Mouse (Mus musculus): Measurements from ENCODE around the gene Zfp942.
A peak's percentile ranks its signal among the peaks of the same experiment; 100 is the strongest.

The Zfp942 gene

GRCm38 (mm10) chr17:21962107-21962907 is at the start of gene Zfp942, which contains the start of gene Zfp943:
Zfp942 (minus strand) TSS chr17:21962464.
Zfp943 (plus strand) TSS chr17:21962552.
- DNase-seq: peak; percentile 71

- DNase-seq: no peak
Measured at GRCm38 (mm10) chr17:21963302-21963701, 1.0 kb upstream of the Zfp942 start.

DNA sequence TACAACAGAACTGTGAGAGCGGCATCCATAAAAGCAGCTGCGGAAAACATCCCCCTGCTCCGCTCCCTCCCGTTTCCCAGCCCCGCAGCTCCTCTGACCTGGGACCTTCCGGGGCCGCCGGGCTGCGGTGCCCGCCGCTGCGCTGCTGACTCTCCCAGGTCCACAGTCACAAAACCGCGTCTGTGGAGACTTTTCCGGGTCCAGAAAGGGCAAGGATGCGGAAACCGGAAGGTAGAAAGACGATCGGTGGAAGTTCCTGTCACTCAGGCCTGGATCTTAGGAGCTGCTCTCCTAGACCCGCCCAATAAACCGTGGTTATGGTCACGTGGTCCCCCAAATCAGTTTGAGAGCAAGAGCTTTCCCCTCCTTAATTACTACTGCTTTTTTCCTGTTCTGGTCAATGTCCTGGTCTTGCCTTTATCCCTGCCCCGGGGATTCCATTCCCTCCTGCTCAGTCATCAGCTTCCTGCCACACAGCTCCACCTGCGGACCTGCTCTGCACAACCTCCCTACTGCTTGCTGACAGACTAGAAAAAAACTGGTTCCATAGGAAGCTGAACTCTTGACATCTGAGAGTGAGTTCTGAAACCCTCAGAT is 52.7 kb downstream of the Zfp942 start, which contains the start of gene Zfp995:
Zfp995 (minus strand) TSS at position 471 of the 597 bp plus-strand sequence.
- DNase-seq: peak; percentile 57

GRCm38 (mm10) chr17:21909039-21909438 is 53.2 kb downstream of the Zfp942 start:
- peak; percentile 1 for DNase-seq
